Mouse (Mus musculus) hindbrain, embryonic 13.5 days (tissue): ENCODE measurements at regions not wholly inside any gene's neighbourhood (a gene's known extent, or its start where the extent isn't known, plus 50 kb on each side); places are given as distances from the start of the nearest gene placed in this dataset.
"Not testable (repeated sequence)": the region's sequence is repeated elsewhere in the genome, so short reads cannot be mapped to it uniquely, and the experiment has no call there.

Experiments
- ATAC-seq: fragments of 200-750 bp; cut with Nextera tagmentation; 2 replicates; pipeline ENCODE4 v1.8.0; 2017; ENCODE audit warnings: moderate TSS enrichment; ENCODE audit not compliant: low FRiP score
- H3K27ac ChIP-seq: fragments of 300-500 bp; sonication (generic); 2 replicates; pipeline ENCODE4 v1.5.1; 2015; ENCODE audit warnings: inconsistent platforms, mild to moderate bottlenecking, moderate library complexity
- H3K27me3 ChIP-seq: fragments of 300-500 bp; sonication (generic); 2 replicates; pipeline ENCODE4 v1.6.1; 2015; ENCODE audit warnings: mild to moderate bottlenecking, inconsistent platforms
- H3K36me3 ChIP-seq: fragments of 300-500 bp; sonication (generic); 2 replicates; pipeline ENCODE4 v1.6.1; 2015; ENCODE audit warnings: mild to moderate bottlenecking, inconsistent platforms
- H3K4me1 ChIP-seq: fragments of 300-500 bp; sonication (generic); replicated peaks from 2 replicates; pipeline ENCODE4 v1.6.1; 2015; ENCODE audit warnings: inconsistent platforms
- H3K4me2 ChIP-seq: fragments of 300-500 bp; sonication (generic); 2 replicates; pipeline ENCODE4 v1.6.1; 2015; ENCODE audit warnings: inconsistent platforms, mild to moderate bottlenecking, moderate library complexity
- H3K4me3 ChIP-seq: fragments of 300-500 bp; sonication (generic); 2 replicates; pipeline ENCODE4 v1.5.1; 2015; ENCODE audit warnings: mild to moderate bottlenecking, inconsistent platforms
- H3K9ac ChIP-seq: fragments of 300-500 bp; sonication (generic); 2 replicates; pipeline ENCODE4 v1.6.1; 2015; ENCODE audit warnings: mild to moderate bottlenecking, inconsistent platforms
- H3K9me3 ChIP-seq: fragments of 300-500 bp; sonication (generic); 2 replicates; pipeline ENCODE4 v1.6.1; 2016; ENCODE audit warnings: inconsistent platforms
- WGBS: fragments of 180-500 bp; shearing (Covaris S2); methylation state at CpG from one replicate; pipeline ENCODE4 v1.1.7; 2015; 5-methylcytosine and 5-hydroxymethylcytosine counted together

DNA sequence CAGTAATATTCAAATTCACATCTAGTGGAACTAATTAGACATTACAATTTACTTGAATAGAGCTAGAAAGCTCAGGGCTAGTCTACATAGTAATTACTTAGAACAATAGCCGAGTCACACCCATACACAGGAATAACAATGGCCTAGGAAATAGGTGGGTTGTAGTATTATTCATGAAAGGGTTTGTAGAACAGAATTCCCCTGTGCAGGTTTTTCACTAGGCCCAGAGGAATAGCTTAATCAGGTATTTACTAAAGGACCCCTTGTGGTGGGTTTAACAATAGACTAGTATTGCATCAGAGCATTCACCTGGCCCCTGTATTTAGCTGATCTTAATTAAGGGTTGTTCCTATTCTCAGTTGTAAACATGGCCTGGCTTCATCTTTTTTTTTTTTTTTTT, 297.9 kb downstream of the Lrrc3b start:
- not testable (repeated sequence) for H3K9ac ChIP-seq, ATAC-seq, H3K36me3 ChIP-seq, H3K4me1 ChIP-seq, H3K27ac ChIP-seq, H3K4me2 ChIP-seq, H3K27me3 ChIP-seq, H3K4me3 ChIP-seq, H3K9me3 ChIP-seq
- 93% methylated on average over 1 of the region's 1 CpGs for WGBS

DNA sequence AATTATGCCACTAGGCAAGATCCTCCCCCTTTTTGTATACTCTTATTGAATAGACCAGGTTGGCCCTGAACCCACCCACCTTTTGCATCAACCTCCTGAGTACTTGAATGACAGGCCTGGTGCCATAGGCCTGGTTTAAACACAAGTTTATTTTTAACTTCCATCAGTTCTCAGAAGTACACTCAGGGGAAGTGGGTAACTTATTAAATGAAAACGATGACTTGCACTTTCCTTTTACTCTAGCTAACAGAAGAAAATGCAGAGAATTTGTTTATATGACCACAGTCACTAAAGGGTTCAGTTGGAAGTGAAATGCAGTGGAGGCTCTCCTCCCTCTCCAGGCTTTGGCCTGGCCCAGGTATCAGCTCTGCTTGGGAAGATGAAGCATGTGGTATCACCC, 295.9 kb downstream of the Lrrc3b start:
- no peaks in the 10 kb centered on the region for H3K4me1 ChIP-seq
- no peak overlapping the region for H3K4me2 ChIP-seq
- H3K9me3 ChIP-seq = no peaks in the 10 kb centered on the region
- H3K27ac ChIP-seq = no peak overlapping the region
- no peak overlapping the region for H3K9ac ChIP-seq
- no peaks in the 10 kb centered on the region for H3K36me3 ChIP-seq
- ATAC-seq = no peak
- 89% methylated on average over 1 of the region's 1 CpGs for WGBS
- H3K4me3 ChIP-seq = no peak overlapping the region
- no peaks in the 10 kb centered on the region for H3K27me3 ChIP-seq

DNA sequence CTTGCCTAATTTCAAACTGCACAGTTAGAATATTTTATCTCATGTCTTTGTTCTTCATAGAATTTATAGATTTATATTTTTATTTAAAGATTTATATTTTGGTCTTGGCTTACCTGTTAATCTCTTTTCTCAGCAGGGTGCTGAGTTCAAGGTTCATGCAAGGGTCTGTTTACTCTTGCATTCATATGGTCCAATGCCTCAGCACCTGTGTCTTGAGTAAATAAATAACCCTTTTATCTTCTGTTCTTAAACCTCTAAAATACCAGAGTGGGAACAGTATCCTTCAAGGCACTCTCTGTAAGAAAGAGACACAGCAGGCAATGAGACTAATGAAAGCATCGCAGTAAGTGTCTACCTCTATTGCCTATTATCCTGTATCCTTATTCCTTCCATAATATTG, 290.3 kb downstream of the Lrrc3b start:
- H3K4me3 ChIP-seq = no peak overlapping the region
- no peaks in the 10 kb centered on the region for H3K9me3 ChIP-seq
- no peaks in the 10 kb centered on the region for H3K27me3 ChIP-seq
- no peak overlapping the region for H3K9ac ChIP-seq
- no peak overlapping the region for H3K4me2 ChIP-seq
- WGBS = 100% methylated on average over 1 of the region's 1 CpGs
- no peaks in the 10 kb centered on the region for H3K36me3 ChIP-seq
- H3K4me1 ChIP-seq = no peaks in the 10 kb centered on the region
- no peak for ATAC-seq
- no peak overlapping the region for H3K27ac ChIP-seq
